Mouse (Mus musculus) lung, adult 2 months (tissue): Measurements from ENCODE around the gene 9030612E09Rik.

Source experiments
- CTCF ChIP-seq: fragments of 200-500 bp; IDR thresholded peaks from 2 replicates; pipeline ENCODE4 v1.5.1; 2011; ENCODE audit warnings: mild to moderate bottlenecking, low read length, control low read depth; ENCODE audit not compliant: insufficient read depth
- POLR2A ChIP-seq: fragments of 200-500 bp; IDR thresholded peaks from 2 replicates; pipeline ENCODE4 v1.6.1; 2011; ENCODE audit warnings: low read depth, mild to moderate bottlenecking, control low read depth, low read length, borderline replicate concordance; ENCODE audit errors: extremely low read depth

DNA sequence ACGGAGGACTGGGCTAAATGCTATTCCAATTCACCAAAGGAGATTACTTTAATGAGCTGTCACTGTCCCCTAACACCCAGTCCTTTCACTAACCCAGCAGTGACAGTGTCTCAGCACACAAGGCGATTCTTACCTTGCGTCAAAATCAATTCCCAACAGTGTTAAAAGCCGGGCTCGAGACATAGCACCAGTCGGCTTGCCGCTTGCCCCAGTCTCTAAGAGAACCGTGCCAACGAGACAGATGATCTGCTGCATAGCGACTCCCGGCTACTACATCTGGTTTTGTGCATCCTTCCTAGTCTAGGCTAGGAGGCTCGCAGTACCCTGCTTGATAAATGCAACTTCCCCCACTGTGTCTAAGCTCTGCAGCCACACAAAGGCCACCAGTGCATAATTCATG is 12.2 kb upstream of the 9030612E09Rik start:
- TF ChIP-seq POLR2A (no peak), CTCF (no peak)
